Mouse (Mus musculus): ENCODE data around the gene Lmbr1l.

- TF ChIP-seq TAL1 (IDR thresholded peaks at IDR 0.05; ENCODE audit: low read length) (no peak), GATA1 (IDR thresholded peaks at IDR 0.05; ENCODE audit: low read length) (no peak)
Measured at GRCm38 (mm10) chr15:98871070-98871915, 46.7 kb downstream of the Lmbr1l start, which contains the start of gene Kmt2d.
